Mouse (Mus musculus) liver, embryonic 12.5 days (tissue): ENCODE measurements around the gene Tert. TPM values are rescaled to one million over a fixed set of nuclear protein-coding genes. Genes with fewer than 3 reads are reported as not detected.

ENCODE experiments used
- polyA plus RNA-seq: library from polyadenylated mRNA; unstranded; fragments of >200 nt; fragmentation: Nextera tagmentation; extraction: Ambion mirVana; gene quantifications from 2 replicates; pipeline ENCODE4 v1.2.1, GENCODE M21; 2016

Tert gene
- polyA plus RNA-seq, 1 experiment from 2014 or later: 1.4 TPM

Other genes starting within 250 kb of the Tert start
- 108 and 113 TPM in 2 replicates for gene Lpcat1, start 159.7 kb upstream of the Tert start, polyA plus RNA-seq
- 0.97 and 1.3 TPM in 2 replicates for gene Slc6a3, start 90.2 kb upstream of the Tert start, polyA plus RNA-seq
- gene Clptm1l, start 22.9 kb upstream of the Tert start, polyA plus RNA-seq: 116 and 124 TPM in 2 replicates
- gene Slc6a18, start 51.1 kb downstream of the Tert start, polyA plus RNA-seq: not detected in 2 replicates
- gene Slc6a19, start 78.0 kb downstream of the Tert start, polyA plus RNA-seq: 0.45 and 0.47 TPM in 2 replicates
- gene Slc12a7, start 106.2 kb downstream of the Tert start, polyA plus RNA-seq: 10.8 and 11.1 TPM in 2 replicates
- gene Nkd2, start 220.7 kb downstream of the Tert start, polyA plus RNA-seq: 0.21 and 0.42 TPM in 2 replicates